Mouse (Mus musculus) stomach, postnatal 0 days (tissue): ENCODE measurements around the gene Cox10.

Source experiments
- CTCF ChIP-seq: IDR thresholded peaks from 2 replicates; pipeline ENCODE4 v1.5.1; 2016; ENCODE audit warnings: antibody characterized with exemption, low read depth, mild to moderate bottlenecking, moderate library complexity
- EP300 ChIP-seq: optimal IDR thresholded peaks from 2 replicates; pipeline ENCODE3; 2016; ENCODE audit warnings: antibody characterized with exemption

GRCm38 (mm10) chr11:63921044-63921951 is 158.0 kb downstream of the Cox10 start:
- TF ChIP-seq CTCF (no peak), EP300 (no peak)
